Mouse (Mus musculus) MEL (cell line): ENCODE data around the gene Cdkn2aipnl. TPM values are rescaled to one million over a fixed set of nuclear protein-coding genes. Genes with fewer than 3 reads are reported as not detected.

Source experiments
- DNase-seq: peaks from one replicate; pipeline ENCODE4 v3.0.0; 2011; ENCODE audit warnings: low read depth, low spot score
- H3K27ac ChIP-seq: 2 replicates; pipeline ENCODE4 v1.5.1; 2012; ENCODE audit warnings: low read depth, mild to moderate bottlenecking, control low read depth, low read length, moderate library complexity; ENCODE audit not compliant: control insufficient read depth
- H3K27me3 ChIP-seq, 2 experiments: fragments of 150-350 bp in 1 of 2; sonication (generic) in 1 of 2; 2 replicates each; pipeline ENCODE4 v1.6.1; 2012; ENCODE audit warnings: low read length in 2 of 2, mild to moderate bottlenecking in 2 of 2, improper control_type of control experiment in 1 of 2, moderate library complexity in 1 of 2; ENCODE audit not compliant: insufficient read depth in 2 of 2, control insufficient read depth in 1 of 2
- H3K36me3 ChIP-seq, 2 experiments: 2 replicates each; pipeline ENCODE4 v1.6.1; 2012 to 2014; ENCODE audit warnings: low read length in 2 of 2, improper control_type of control experiment in 1 of 2, inconsistent platforms in 1 of 2, mild to moderate bottlenecking in 1 of 2; ENCODE audit not compliant: insufficient read depth in 2 of 2, control insufficient read depth in 1 of 2
- H3K4me1 ChIP-seq, 2 experiments: fragments of 150-350 bp in 1 of 2; sonication (generic) in 1 of 2; 2 replicates each; pipeline ENCODE4 v1.6.1; 2012; ENCODE audit warnings: low read length in 2 of 2, improper control_type of control experiment in 1 of 2, mild to moderate bottlenecking in 1 of 2; ENCODE audit not compliant: insufficient read depth in 2 of 2, control insufficient read depth in 1 of 2
- H3K4me3 ChIP-seq, 2 experiments: fragments of 150-350 bp in 1 of 2; sonication (generic) in 1 of 2; 2 replicates each; pipeline ENCODE4 v1.5.1; 2012; ENCODE audit warnings: low read depth in 2 of 2, low read length in 2 of 2, mild to moderate bottlenecking in 2 of 2, moderate library complexity in 2 of 2, control low read depth in 1 of 2, improper control_type of control experiment in 1 of 2; ENCODE audit not compliant: control insufficient read depth in 1 of 2, insufficient read depth in 1 of 2
- H3K79me2 ChIP-seq: 2 replicates; pipeline ENCODE4 v1.6.1; 2012; ENCODE audit warnings: mild to moderate bottlenecking, low read length, moderate library complexity; ENCODE audit not compliant: control insufficient read depth, poor library complexity, insufficient read depth
- H3K9ac ChIP-seq: 2 replicates; pipeline ENCODE4 v1.6.1; 2012; ENCODE audit warnings: low read depth, mild to moderate bottlenecking, control low read depth, low read length, moderate library complexity; ENCODE audit not compliant: control insufficient read depth, poor library complexity, severe bottlenecking
- H3K9me3 ChIP-seq: fragments of 150-350 bp; sonication (generic); replicated peaks from 2 replicates; pipeline ENCODE4 v1.6.1; 2012; ENCODE audit warnings: mild to moderate bottlenecking, low read length, improper control_type of control experiment, moderate library complexity; ENCODE audit not compliant: insufficient read depth
- CHD1 ChIP-seq: IDR thresholded peaks from 2 replicates; pipeline ENCODE4 v1.6.1; 2012; ENCODE audit warnings: low read depth, mild to moderate bottlenecking, inconsistent platforms, low read length, improper control_type of control experiment
- CHD2 ChIP-seq: IDR thresholded peaks from 2 replicates; pipeline ENCODE4 v1.6.1; 2011; ENCODE audit warnings: low read length, improper control_type of control experiment
- EP300 ChIP-seq, 2 experiments: IDR thresholded peaks; 2 replicates each; pipeline ENCODE4 v1.6.1; 2011; ENCODE audit warnings: improper control_type of control experiment in 2 of 2, low read length in 2 of 2, low read depth in 1 of 2, mild to moderate bottlenecking in 1 of 2
- ETS1 ChIP-seq: IDR thresholded peaks from 2 replicates; pipeline ENCODE4 v1.6.1; 2012; ENCODE audit warnings: low read depth, mild to moderate bottlenecking, inconsistent platforms, low read length, improper control_type of control experiment, moderate library complexity
- GABPA ChIP-seq: IDR thresholded peaks from 2 replicates; pipeline ENCODE4 v1.6.1; 2012; ENCODE audit warnings: low read depth, mild to moderate bottlenecking, inconsistent platforms, low read length, improper control_type of control experiment, moderate library complexity
- GATA1 ChIP-seq: IDR thresholded peaks from 2 replicates; pipeline ENCODE4 v1.6.1; 2011; ENCODE audit warnings: low read depth, low read length, improper control_type of control experiment
- JUND ChIP-seq: IDR thresholded peaks from 2 replicates; pipeline ENCODE4 v1.6.1; 2011; ENCODE audit warnings: low read depth, mild to moderate bottlenecking, improper control_type of control experiment, low read length
- KAT2A ChIP-seq: conservative IDR thresholded peaks from 2 replicates; pipeline ENCODE4 v1.6.1; 2012; ENCODE audit warnings: low read depth, low read length, improper control_type of control experiment, inconsistent platforms
- NELFE ChIP-seq: IDR thresholded peaks from 2 replicates; pipeline ENCODE4 v1.6.1; 2011; ENCODE audit warnings: low read depth, low read length, improper control_type of control experiment
- NRF1 ChIP-seq: IDR thresholded peaks from 2 replicates; pipeline ENCODE4 v1.6.1; 2014; ENCODE audit warnings: low read depth, mild to moderate bottlenecking, inconsistent platforms, low read length, improper control_type of control experiment, moderate library complexity; ENCODE audit not compliant: poor library complexity, insufficient read depth, severe bottlenecking
- POLR2A ChIP-seq, 2 experiments: IDR thresholded peaks; 2 replicates each; pipeline ENCODE4 v1.6.1; 2011 to 2012; ENCODE audit warnings: low read length in 2 of 2, mild to moderate bottlenecking in 2 of 2, control low read depth in 1 of 2, improper control_type of control experiment in 1 of 2, low read depth in 1 of 2, moderate library complexity in 1 of 2; ENCODE audit not compliant: control insufficient read depth in 1 of 2, insufficient read depth in 1 of 2, poor library complexity in 1 of 2
- POLR2AphosphoS2 ChIP-seq: IDR thresholded peaks from 2 replicates; pipeline ENCODE4 v1.6.1; 2011; ENCODE audit warnings: low read length, improper control_type of control experiment
- SIN3A ChIP-seq: IDR thresholded peaks from 2 replicates; pipeline ENCODE4 v1.6.1; 2012; ENCODE audit warnings: low read length, improper control_type of control experiment, inconsistent platforms
- TCF12 ChIP-seq: IDR thresholded peaks from 2 replicates; pipeline ENCODE4 v1.6.1; 2014; ENCODE audit warnings: low read depth, mild to moderate bottlenecking, inconsistent platforms, low read length, improper control_type of control experiment, moderate library complexity
- ZC3H11A ChIP-seq: IDR thresholded peaks from 2 replicates; pipeline ENCODE4 v1.6.1; 2012; ENCODE audit warnings: low read depth, mild to moderate bottlenecking, inconsistent platforms, low read length, improper control_type of control experiment
- ZMIZ1 ChIP-seq: IDR thresholded peaks from 2 replicates; pipeline ENCODE4 v1.6.1; 2012; ENCODE audit warnings: low read depth, mild to moderate bottlenecking, inconsistent platforms, low read length, improper control_type of control experiment, moderate library complexity
- polyA plus RNA-seq, 2 experiments: library from polyadenylated mRNA; stranded (reverse) in 1 of 2; unstranded in 1 of 2; fragments of >175 nt in 1 of 2; fragments of >200 nt in 1 of 2; gene quantifications; 2 replicates each; pipeline versions ENCODE4 v1.2.1 to v1.2.4; 2012; ENCODE audit warnings: low replicate concordance in 2 of 2, low read depth in 1 of 2; ENCODE audit not compliant: insufficient read length in 2 of 2, insufficient read depth in 1 of 2, missing spikeins in 1 of 2
- total RNA-seq: library from RNA; depleted of rRNA; stranded (reverse); fragments of 300-350 nt; gene quantifications from 2 replicates; pipeline ENCODE4 v1.2.3, GENCODE M21; 2012

Cdkn2aipnl gene
- total and polyA plus RNA-seq, 3 experiments = 74.5 to 111 TPM; not detected in 1

DNA sequence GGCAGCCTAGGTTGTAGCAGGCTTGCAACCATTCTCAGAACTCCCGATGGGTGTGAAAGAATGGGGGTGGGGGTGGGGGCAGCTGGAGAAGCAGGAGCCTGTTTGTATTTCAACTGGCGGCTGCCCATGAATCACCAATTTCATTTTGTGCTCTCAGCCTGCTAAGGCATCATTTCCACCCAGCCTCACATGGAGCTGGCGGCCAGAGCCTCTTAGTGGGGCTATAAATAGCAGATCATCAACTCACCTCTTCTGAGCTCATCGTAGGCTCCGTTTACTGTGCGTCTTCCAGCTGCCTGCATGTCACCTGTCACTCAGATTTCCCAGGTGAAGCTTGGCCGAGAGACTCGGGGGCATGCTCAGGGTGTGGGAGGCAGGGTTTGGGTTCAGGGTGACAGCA lies 21.9 kb upstream of the Cdkn2aipnl start:
- Histone ChIP-seq H3K4me1 (peaks cover 0 to 13% of the 10 kb centered on the region in 2 experiments; a peak in 2 of 4 replicates), H3K27me3 (peaks cover 0 to 1% of the 10 kb centered on the region in 2 experiments; a peak in 1 of 4 replicates), H3K27ac (no peak overlapping the region), H3K9me3 (no peaks in the 10 kb centered on the region), H3K36me3 (peaks cover 0 to 6% of the 10 kb centered on the region in 2 experiments; a peak in 2 of 4 replicates), H3K4me3 (no peak overlapping the region), H3K9ac (no peak overlapping the region), H3K79me2 (no peaks in the 10 kb centered on the region)
- TF ChIP-seq POLR2A (IDR thresholded peaks at IDR 0.05; ENCODE audit: control insufficient read depth in 1 of 2, insufficient read depth in 1 of 2, low read depth in 1 of 2, low read length in 2 of 2, poor library complexity in 1 of 2) (0 out of 4 replicates have a peak, but pooled peaks of 1 of the 2 experiments have one; percentile 1), ETS1 (no peak), GABPA (no peak)
- no peak for DNase-seq

DNA sequence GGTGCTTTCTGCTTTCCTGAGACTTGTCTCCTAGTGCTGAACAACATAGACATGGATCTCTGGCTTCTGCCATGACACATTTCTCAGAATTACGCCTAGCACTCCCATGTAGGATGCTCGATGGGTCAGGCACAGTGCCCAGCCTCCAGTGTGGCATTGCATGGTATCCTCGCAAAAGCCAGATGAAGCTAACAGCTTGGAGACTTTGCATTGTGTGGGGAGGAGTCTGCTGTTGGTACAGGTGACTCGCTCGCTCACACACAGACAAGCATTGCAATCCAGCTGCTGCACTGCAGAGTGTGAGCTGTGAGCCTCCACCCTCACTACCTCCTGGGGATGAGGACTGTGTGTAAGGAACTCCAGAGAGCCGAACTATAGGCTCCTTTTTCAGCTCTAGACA lies 21.3 kb upstream of the Cdkn2aipnl start:
- DNase-seq = no peak
- Histone ChIP-seq H3K27me3 (peaks cover 0 to 1% of the 10 kb centered on the region in 2 experiments; a peak in 1 of 4 replicates), H3K4me1 (peaks cover 0 to 13% of the 10 kb centered on the region in 2 experiments; a peak in 2 of 4 replicates)
- TF ChIP-seq ZMIZ1 (no peak), NELFE (no peak), TCF12 (no peak), ZC3H11A (no peak), NRF1 (no peak), SIN3A (no peak)
- TF ChIP-seq, all 39 proteins: peak for 0
- no peak overlapping the region for H3K4me3 ChIP-seq
- H3K9me3 ChIP-seq = no peaks in the 10 kb centered on the region
- H3K27ac ChIP-seq = no peak overlapping the region
- no peak overlapping the region for H3K9ac ChIP-seq
- H3K79me2 ChIP-seq = no peaks in the 10 kb centered on the region
- H3K36me3 ChIP-seq = peaks cover 0 to 6% of the 10 kb centered on the region in 2 experiments; a peak in 2 of 4 replicates

DNA sequence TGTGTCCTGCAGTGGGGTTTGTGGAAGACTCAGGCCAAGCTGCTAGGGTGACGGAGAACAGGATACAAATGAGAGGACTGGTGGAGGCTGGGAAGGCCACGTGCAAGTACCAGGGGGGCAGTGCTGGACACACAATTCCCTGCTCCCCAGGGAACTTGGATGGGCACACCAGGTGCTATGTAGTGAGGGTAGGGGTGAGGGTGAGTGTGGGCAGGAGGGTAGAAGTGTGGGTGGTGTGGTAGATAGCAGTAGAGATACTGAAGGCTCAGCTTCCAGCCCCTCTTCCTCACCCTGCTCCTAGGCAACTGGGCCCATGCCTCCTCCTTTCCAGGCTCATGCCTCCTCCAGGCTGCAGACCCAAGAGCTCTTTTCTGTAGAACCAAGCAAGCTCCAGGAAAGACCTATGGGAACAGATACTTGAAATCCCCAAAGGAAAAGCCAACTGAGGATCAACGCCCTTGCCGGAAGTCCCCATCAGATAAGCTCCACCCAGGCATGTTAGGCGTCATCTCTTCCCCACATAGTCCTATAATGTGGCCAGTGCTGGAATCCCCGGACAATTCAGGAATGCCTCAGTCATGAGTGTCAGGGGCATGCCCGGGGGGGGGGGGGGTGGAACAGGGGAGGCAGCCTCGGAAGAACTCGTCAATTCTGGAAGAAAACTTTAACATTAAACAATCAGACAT lies 18.2 kb upstream of the Cdkn2aipnl start:
- Histone ChIP-seq H3K4me3 (no peak overlapping the region), H3K4me1 (peaks cover 0 to 19% of the 10 kb centered on the region in 2 experiments; a peak in 2 of 4 replicates), H3K9ac (no peak overlapping the region), H3K79me2 (no peaks in the 10 kb centered on the region), H3K36me3 (peaks cover 0 to 10% of the 10 kb centered on the region in 2 experiments; a peak in 2 of 4 replicates), H3K27ac (no peak overlapping the region), H3K27me3 (peaks cover 0 to 3% of the 10 kb centered on the region in 2 experiments; a peak in 2 of 4 replicates), H3K9me3 (no peaks in the 10 kb centered on the region)
- TF ChIP-seq POLR2AphosphoS2 = no peak
- TF ChIP-seq CHD2 = no peak
- no peak for TF ChIP-seq KAT2A
- TF ChIP-seq JUND = no peak
- peak; percentile 21 to 23; a peak in 1 of 4 replicates for TF ChIP-seq EP300 (IDR thresholded peaks at IDR 0.05; ENCODE audit: low read depth in 1 of 2, low read length in 2 of 2)
- TF ChIP-seq GATA1 = peak; percentile 83
- TF ChIP-seq CHD1 = no peak
- DNase-seq = peak; percentile 30
